Mouse (Mus musculus): ENCODE data around the gene Mrps35. TPM values are rescaled to one million over a fixed set of nuclear protein-coding genes. Genes with fewer than 3 reads are reported as not detected.
A peak's percentile ranks its signal among the peaks of the same experiment; 100 is the strongest.

Mrps35 gene
- polyA plus RNA-seq, 1 experiment from 2014 or later: 84.1 TPM

DNA sequence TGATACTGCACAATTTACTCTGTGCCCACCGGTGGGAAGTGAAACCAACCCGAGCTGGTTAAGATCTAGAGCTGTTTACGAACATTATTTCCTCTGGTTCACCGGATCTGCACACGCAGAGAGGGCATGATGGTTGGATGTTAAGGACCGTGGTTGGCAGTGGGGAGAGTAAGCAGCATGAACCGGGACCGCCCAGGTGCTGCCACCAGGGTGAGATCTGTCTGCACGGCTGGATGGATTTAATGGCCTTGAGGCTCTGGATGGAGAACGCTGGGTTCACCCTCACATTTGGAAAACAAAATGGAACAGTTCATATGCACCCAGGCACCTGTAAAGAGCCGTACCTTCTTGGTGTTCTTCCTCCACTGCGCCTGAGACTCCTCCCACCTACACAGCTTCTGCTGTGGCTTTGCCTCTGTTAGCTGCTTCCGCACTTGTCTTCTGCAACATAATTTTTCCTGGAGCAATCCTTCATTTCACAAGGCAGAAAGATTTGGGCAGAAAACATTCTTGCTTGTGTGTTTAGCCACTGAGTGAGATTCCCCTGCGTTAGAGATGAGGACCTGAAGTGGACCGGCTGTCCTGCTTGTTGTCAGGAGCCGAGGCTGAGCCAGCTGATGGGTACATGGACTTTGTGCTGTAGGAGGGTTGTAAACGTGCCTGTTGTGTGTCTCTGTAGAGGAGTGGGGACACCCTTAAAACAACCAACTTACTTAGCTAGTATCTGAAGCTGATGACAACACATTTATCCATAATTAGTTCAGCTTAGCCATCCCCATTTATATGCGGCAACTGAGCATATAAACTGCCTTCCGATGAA lies 57.1 kb downstream of the Mrps35 start:
- H3K4me2 ChIP-seq (replicated peaks; ENCODE audit: low read depth, low read length): no peak overlapping the region
- no peak for ATAC-seq (ENCODE audit: low FRiP score)
- no peak overlapping the region for H3K4me3 ChIP-seq (ENCODE audit: low read depth, low read length)
- no peaks in the 10 kb centered on the region for H3K36me3 ChIP-seq (ENCODE audit: control insufficient read depth, insufficient read depth, low read length)
- WGBS: 82% methylated on average over 19 of the region's 19 CpGs
- H3K27me3 ChIP-seq (ENCODE audit: control insufficient read depth, insufficient read depth, low read length): no peaks in the 10 kb centered on the region
- H3K27ac ChIP-seq (ENCODE audit: low read depth, low read length): no peak overlapping the region
- no peak overlapping the region for H3K9ac ChIP-seq (ENCODE audit: low read depth, low read length)
- H3K9me3 ChIP-seq (ENCODE audit: control insufficient read depth, low read length): no peaks in the 10 kb centered on the region
- no peak for DNase-seq (ENCODE audit: low spot score)
- H3K4me1 ChIP-seq (replicated peaks; ENCODE audit: control insufficient read depth, insufficient read depth, low read length): no peaks in the 10 kb centered on the region

DNA sequence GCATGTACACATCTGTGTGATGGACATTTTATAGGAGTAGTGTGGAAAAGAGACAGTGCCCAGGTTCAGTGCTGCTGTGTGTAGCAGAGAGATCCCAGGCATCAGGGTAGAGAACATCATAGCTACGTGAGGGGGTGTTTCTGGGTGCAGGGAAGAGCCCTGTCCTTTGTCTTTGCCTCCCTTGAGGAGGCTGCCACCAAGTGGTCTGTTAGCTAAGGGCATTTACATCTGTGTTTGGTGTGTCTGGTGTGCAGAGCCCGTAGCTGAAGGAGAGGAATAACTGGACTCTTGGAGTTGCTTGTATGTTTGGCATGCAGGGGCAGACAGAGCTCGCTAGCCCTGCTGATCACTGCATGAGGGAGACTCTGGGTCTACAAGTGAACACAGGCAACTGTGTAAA lies 59.7 kb downstream of the Mrps35 start:
- Histone ChIP-seq H3K27ac (ENCODE audit: low read depth, low read length) (no peak overlapping the region), H3K4me3 (ENCODE audit: low read depth, low read length) (no peak overlapping the region), H3K27me3 (ENCODE audit: control insufficient read depth, insufficient read depth, low read length) (no peaks in the 10 kb centered on the region), H3K9ac (ENCODE audit: low read depth, low read length) (no peak overlapping the region), H3K36me3 (ENCODE audit: control insufficient read depth, insufficient read depth, low read length) (no peaks in the 10 kb centered on the region; the same call in 1 of the 2 replicates), H3K4me1 (replicated peaks; ENCODE audit: control insufficient read depth, insufficient read depth, low read length) (no peaks in the 10 kb centered on the region), H3K4me2 (replicated peaks; ENCODE audit: low read depth, low read length) (no peak overlapping the region), H3K9me3 (ENCODE audit: control insufficient read depth, low read length) (no peaks in the 10 kb centered on the region)
- no peak for DNase-seq (ENCODE audit: low spot score)
- ATAC-seq (ENCODE audit: low FRiP score): no peak
- WGBS: 84% methylated on average over 3 of the region's 3 CpGs

DNA sequence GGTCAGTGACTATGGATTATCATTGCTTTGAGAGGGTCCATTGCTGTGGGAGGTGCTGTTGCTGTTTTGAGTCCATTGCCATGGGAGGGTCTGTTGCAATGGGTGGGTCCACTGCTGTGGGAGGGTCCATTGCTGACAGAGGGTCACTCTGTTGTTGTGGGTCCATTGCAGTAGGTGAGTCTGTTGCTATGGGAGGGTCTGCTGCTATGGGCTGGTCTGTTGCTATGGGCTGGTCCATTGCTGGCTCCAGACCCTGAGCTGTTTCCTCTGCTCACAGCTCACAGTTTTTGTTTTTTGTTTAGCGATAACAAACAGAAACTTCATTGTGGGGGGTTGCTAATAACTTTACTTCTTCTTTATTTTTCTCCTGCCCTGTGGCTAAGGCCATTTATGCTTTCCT lies 63.0 kb downstream of the Mrps35 start:
- no peak overlapping the region for H3K4me2 ChIP-seq (replicated peaks; ENCODE audit: low read depth, low read length)
- H3K9me3 ChIP-seq (ENCODE audit: control insufficient read depth, low read length): no peaks in the 10 kb centered on the region
- no peak overlapping the region for H3K4me3 ChIP-seq (ENCODE audit: low read depth, low read length)
- no peaks in the 10 kb centered on the region for H3K27me3 ChIP-seq (ENCODE audit: control insufficient read depth, insufficient read depth, low read length)
- DNase-seq (ENCODE audit: low spot score): no peak
- H3K4me1 ChIP-seq (replicated peaks; ENCODE audit: control insufficient read depth, insufficient read depth, low read length): no peaks in the 10 kb centered on the region
- H3K27ac ChIP-seq (ENCODE audit: low read depth, low read length): no peak overlapping the region
- ATAC-seq (ENCODE audit: low FRiP score): no peak
- WGBS: 100% methylated on average over 1 of the region's 1 CpGs
- H3K9ac ChIP-seq (ENCODE audit: low read depth, low read length): no peak overlapping the region
- H3K36me3 ChIP-seq (ENCODE audit: control insufficient read depth, insufficient read depth, low read length): peaks cover 3% of the 10 kb centered on the region; the same call in 1 of the 2 replicates

DNA sequence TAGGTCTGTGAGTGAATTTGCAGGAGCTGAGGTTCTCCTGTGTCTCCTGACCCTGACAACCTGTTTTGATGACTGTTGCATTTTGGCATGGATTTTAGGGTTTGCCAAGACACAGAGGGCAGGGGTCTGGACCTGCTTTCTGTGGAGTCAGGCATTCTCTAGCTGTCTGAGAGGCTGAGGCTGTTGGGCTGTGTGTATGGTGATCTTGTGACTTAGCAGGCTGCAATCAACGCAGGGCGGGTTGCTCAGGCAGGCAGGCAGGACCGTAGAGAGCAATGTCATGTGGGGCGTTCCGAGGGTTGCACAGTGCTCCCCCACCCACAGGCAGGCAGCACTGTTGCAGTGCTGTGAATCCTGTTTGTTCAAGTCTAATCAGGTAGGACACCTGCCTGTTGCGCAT lies 64.2 kb downstream of the Mrps35 start:
- Histone ChIP-seq H3K36me3 (ENCODE audit: control insufficient read depth, insufficient read depth, low read length) (peaks cover 3% of the 10 kb centered on the region; the same call in 1 of the 2 replicates), H3K9ac (ENCODE audit: low read depth, low read length) (no peak overlapping the region), H3K4me3 (ENCODE audit: low read depth, low read length) (no peak overlapping the region), H3K27me3 (ENCODE audit: control insufficient read depth, insufficient read depth, low read length) (no peaks in the 10 kb centered on the region), H3K9me3 (ENCODE audit: control insufficient read depth, low read length) (no peaks in the 10 kb centered on the region), H3K4me2 (replicated peaks; ENCODE audit: low read depth, low read length) (no peak overlapping the region), H3K27ac (ENCODE audit: low read depth, low read length) (no peak overlapping the region), H3K4me1 (replicated peaks; ENCODE audit: control insufficient read depth, insufficient read depth, low read length) (no peaks in the 10 kb centered on the region)
- DNase-seq (ENCODE audit: low spot score) (no peak), ATAC-seq (ENCODE audit: low FRiP score) (no peak)
- WGBS: 93% methylated on average over 6 of the region's 6 CpGs

DNA sequence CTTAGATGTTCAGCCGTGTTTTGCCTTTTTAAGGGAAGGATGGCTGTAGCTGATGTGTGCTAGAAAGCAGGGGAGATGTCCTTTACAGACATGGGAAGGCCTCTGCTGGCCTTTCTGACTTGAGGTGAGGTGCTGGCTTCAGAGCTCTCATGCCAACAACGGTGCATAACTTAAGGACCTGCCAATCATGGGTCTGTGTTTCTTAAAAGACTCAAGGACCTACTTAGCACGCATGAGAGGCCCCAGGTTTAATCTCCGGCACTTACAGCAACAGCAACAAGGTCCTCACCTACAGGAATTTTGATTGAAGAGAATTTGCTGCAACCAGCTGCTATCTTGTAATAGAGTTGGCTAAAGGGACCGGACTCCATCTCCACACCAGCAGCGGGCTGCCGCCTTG lies 66.7 kb downstream of the Mrps35 start:
- Histone ChIP-seq H3K9me3 (ENCODE audit: control insufficient read depth, low read length) (no peaks in the 10 kb centered on the region), H3K4me1 (replicated peaks; ENCODE audit: control insufficient read depth, insufficient read depth, low read length) (no peaks in the 10 kb centered on the region), H3K4me2 (replicated peaks; ENCODE audit: low read depth, low read length) (no peak overlapping the region), H3K36me3 (ENCODE audit: control insufficient read depth, insufficient read depth, low read length) (peaks cover 3% of the 10 kb centered on the region; the same call in 1 of the 2 replicates), H3K4me3 (ENCODE audit: low read depth, low read length) (no peak overlapping the region), H3K27me3 (ENCODE audit: control insufficient read depth, insufficient read depth, low read length) (no peaks in the 10 kb centered on the region), H3K27ac (ENCODE audit: low read depth, low read length) (no peak overlapping the region), H3K9ac (ENCODE audit: low read depth, low read length) (no peak overlapping the region)
- ATAC-seq (ENCODE audit: low FRiP score) (no peak), DNase-seq (ENCODE audit: low spot score) (no peak)
- 82% methylated on average over 7 of the region's 7 CpGs for WGBS

DNA sequence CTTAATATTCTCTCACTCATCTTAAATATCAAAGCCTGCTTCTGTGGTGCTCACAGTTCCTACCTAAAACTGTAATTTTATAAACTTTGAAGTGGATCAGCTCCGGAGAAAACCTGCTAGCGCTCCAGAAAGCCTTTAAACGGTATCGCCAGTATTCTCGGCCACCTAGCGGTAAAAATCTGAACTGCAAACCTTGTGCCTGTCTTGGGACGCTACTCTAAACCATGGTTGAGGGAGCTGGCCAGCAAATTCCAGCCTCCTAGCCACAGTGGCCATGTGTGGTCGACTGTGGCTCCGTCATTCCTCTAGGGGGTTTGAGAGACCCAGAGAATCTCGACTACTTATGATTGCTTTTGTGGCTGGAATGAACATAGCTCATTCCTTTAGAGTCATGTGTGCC lies 74.0 kb downstream of the Mrps35 start:
- H3K9ac ChIP-seq (ENCODE audit: low read depth, low read length): no peak overlapping the region
- 9% methylated on average over 10 of the region's 10 CpGs for WGBS
- ATAC-seq (ENCODE audit: low FRiP score): peak; percentile 65; the same call in 1 of the 2 replicates
- no peak overlapping the region for H3K4me3 ChIP-seq (ENCODE audit: low read depth, low read length)
- H3K4me2 ChIP-seq (replicated peaks; ENCODE audit: low read depth, low read length): no peak overlapping the region
- no peaks in the 10 kb centered on the region for H3K27me3 ChIP-seq (ENCODE audit: control insufficient read depth, insufficient read depth, low read length)
- H3K9me3 ChIP-seq (ENCODE audit: control insufficient read depth, low read length): no peaks in the 10 kb centered on the region
- no peaks in the 10 kb centered on the region for H3K36me3 ChIP-seq (ENCODE audit: control insufficient read depth, insufficient read depth, low read length)
- H3K4me1 ChIP-seq (replicated peaks; ENCODE audit: control insufficient read depth, insufficient read depth, low read length): no peaks in the 10 kb centered on the region
- DNase-seq (ENCODE audit: low spot score): peak; percentile 93
- H3K27ac ChIP-seq (ENCODE audit: low read depth, low read length): no peak overlapping the region

DNA sequence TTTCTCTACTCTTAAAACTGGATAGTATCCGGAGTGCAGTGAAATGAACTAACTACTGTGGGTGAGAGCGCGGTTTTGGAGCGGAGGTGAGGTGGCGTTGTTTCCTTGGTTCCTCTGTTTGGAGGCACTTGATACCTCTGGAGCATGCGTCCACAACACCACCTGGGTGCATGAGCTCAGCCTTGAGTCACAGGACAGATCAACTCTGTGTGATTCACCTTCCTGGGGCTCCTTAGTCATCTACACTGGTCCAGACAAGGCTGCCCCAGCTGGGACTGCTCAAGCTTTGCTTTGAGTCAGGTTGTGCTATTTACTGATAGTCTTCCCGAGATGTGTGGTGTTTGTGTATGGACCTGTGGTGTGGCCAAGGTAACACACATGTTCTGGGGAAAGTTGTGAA lies 75.2 kb downstream of the Mrps35 start:
- no peaks in the 10 kb centered on the region for H3K4me1 ChIP-seq (replicated peaks; ENCODE audit: control insufficient read depth, insufficient read depth, low read length)
- H3K27me3 ChIP-seq (ENCODE audit: control insufficient read depth, insufficient read depth, low read length): no peaks in the 10 kb centered on the region
- no peak overlapping the region for H3K27ac ChIP-seq (ENCODE audit: low read depth, low read length)
- no peaks in the 10 kb centered on the region for H3K36me3 ChIP-seq (ENCODE audit: control insufficient read depth, insufficient read depth, low read length)
- no peak overlapping the region for H3K4me3 ChIP-seq (ENCODE audit: low read depth, low read length)
- no peak overlapping the region for H3K9ac ChIP-seq (ENCODE audit: low read depth, low read length)
- no peak overlapping the region for H3K4me2 ChIP-seq (replicated peaks; ENCODE audit: low read depth, low read length)
- ATAC-seq (ENCODE audit: low FRiP score): no peak
- DNase-seq (ENCODE audit: low spot score): no peak
- 92% methylated on average over 7 of the region's 7 CpGs for WGBS
- H3K9me3 ChIP-seq (ENCODE audit: control insufficient read depth, low read length): no peaks in the 10 kb centered on the region

DNA sequence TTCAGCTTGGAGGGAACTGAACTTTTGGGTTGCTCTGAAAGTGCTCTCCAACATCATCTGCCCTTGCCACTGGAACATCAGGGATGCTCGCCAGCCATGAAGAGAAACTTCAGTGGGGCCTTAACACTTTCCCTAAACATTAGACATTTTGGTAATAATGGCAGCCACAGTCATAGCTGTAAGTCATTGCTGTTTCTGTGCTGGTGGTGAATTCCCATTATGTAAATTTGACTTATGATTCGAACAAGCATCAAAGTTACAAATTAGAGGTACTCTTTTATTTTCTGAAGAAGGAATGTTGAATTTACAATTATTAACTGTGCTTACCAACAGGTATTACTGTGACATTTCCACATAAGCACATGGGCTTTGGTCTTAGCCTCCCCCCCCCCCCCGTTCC lies 75.6 kb downstream of the Mrps35 start:
- H3K27ac ChIP-seq (ENCODE audit: low read depth, low read length): no peak overlapping the region
- no peak overlapping the region for H3K4me3 ChIP-seq (ENCODE audit: low read depth, low read length)
- no peaks in the 10 kb centered on the region for H3K9me3 ChIP-seq (ENCODE audit: control insufficient read depth, low read length)
- ATAC-seq (ENCODE audit: low FRiP score) (no peak), DNase-seq (ENCODE audit: low spot score) (no peak)
- no peaks in the 10 kb centered on the region for H3K36me3 ChIP-seq (ENCODE audit: control insufficient read depth, insufficient read depth, low read length)
- H3K4me1 ChIP-seq (replicated peaks; ENCODE audit: control insufficient read depth, insufficient read depth, low read length): no peaks in the 10 kb centered on the region
- H3K4me2 ChIP-seq (replicated peaks; ENCODE audit: low read depth, low read length): no peak overlapping the region
- H3K27me3 ChIP-seq (ENCODE audit: control insufficient read depth, insufficient read depth, low read length): no peaks in the 10 kb centered on the region
- H3K9ac ChIP-seq (ENCODE audit: low read depth, low read length): no peak overlapping the region
- WGBS: 88% methylated on average over 3 of the region's 3 CpGs

DNA sequence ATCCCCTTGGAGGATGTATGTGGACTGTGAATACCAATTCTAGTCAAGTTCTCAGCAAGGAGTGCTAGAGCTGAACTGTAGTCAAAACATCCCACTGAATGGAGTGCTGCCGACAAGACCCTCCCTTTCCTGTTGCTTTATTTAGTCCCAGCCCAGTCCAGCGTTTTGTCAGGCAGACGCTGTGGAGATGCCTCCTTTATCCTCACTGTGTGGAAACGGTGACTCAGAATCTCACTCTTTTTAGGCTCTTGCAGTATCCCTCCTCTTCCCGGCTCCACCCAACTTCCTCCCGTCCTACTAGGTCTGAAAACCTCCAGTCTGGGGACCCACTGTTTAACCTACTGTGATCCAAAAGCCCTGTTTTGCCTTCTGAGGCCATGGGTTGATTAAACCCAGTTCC lies 78.8 kb downstream of the Mrps35 start:
- Histone ChIP-seq H3K27me3 (ENCODE audit: control insufficient read depth, insufficient read depth, low read length) (no peaks in the 10 kb centered on the region), H3K27ac (ENCODE audit: low read depth, low read length) (no peak overlapping the region), H3K9ac (ENCODE audit: low read depth, low read length) (no peak overlapping the region), H3K4me1 (replicated peaks; ENCODE audit: control insufficient read depth, insufficient read depth, low read length) (no peaks in the 10 kb centered on the region), H3K9me3 (ENCODE audit: control insufficient read depth, low read length) (no peaks in the 10 kb centered on the region), H3K4me2 (replicated peaks; ENCODE audit: low read depth, low read length) (no peak overlapping the region), H3K36me3 (ENCODE audit: control insufficient read depth, insufficient read depth, low read length) (no peaks in the 10 kb centered on the region), H3K4me3 (ENCODE audit: low read depth, low read length) (no peak overlapping the region)
- 57% methylated on average over 6 of the region's 6 CpGs for WGBS
- DNase-seq (ENCODE audit: low spot score): no peak
- no peak for ATAC-seq (ENCODE audit: low FRiP score)

Measured in hindbrain, embryonic 11.5 days (tissue).